23 mouse cellular contexts compared by ENCODE assay signal in the genomic region with DNA sequence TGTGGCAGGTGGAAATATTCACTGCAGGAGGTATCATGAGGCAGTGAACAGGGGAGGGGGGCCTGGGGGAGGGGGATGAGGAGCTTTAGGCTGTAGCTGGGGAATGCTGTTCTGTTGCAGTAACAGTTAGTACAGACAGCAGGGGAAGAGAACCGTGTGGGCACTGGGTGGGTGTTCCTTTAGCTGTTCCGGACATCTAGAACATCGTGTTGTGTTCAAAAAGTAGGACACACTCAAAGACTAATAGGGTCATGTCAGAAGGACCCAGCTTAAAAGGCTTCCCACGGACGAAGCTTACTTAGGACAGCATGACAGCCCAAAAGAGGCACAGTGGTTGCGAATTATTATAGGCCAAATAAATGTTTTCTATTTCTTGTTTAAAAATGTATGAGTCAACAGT.
DNase-seq lines count a peak whose midpoint lies in the region; TF ChIP-seq lines count a peak whose summit lies in the region.
"Had no signal": no experiment of that assay in that cellular context is flagged by ENCODE, and none has a peak within 500 bp of the region (broad histone marks: within the 10 kb centered on the region; RNA-seq: fewer than 3 reads in every experiment).

No protein-coding gene starts in this region.

- TF ChIP-seq CTCF in layer of hippocampus, adult 2 months (conservative IDR thresholded peaks at IDR 0.05), result no peak

- peak; percentile 43 for DNase-seq in heart, adult 11 months
- no peak for DNase-seq in heart, adult 8-10 months (ENCODE audit: low spot score)
- DNase-seq in layer of hippocampus, adult 2 months (ENCODE audit: low spot score in 2 of 2), result no peak
- DNase-seq in layer of hippocampus, adult 8-10 months (ENCODE audit: low spot score in 2 of 2), result no peak
- DNase-seq in left cerebral cortex, postnatal 14 days (ENCODE audit: low spot score in 2 of 2), result peak; percentile 16 to 63
- DNase-seq in left cerebral cortex, adult 8-10 months (ENCODE audit: low spot score in 2 of 2), result no peak
- DNase-seq in brain, adult 2 months (ENCODE audit: low read depth, low spot score), result peak; percentile 43
- DNase-seq in Muller cell, postnatal 12 days (ENCODE audit: inconsistent ontology term), result no peak
- DNase-seq: adrenal gland, adult 8-10 months; adrenal gland, postnatal 14 days; adrenal gland, postnatal 36 days; cerebellum, adult 11 months; cerebellum, adult 18-20 months; cerebellum, adult 8-10 months; cerebellum, adult 9-11 months; cerebellum, postnatal 14 days; cerebellum, postnatal 36 days; embryo, embryonic 11 days had no signal

- intact Hi-C loops in left cerebral cortex, postnatal 14 days (cut with DNase I), result no loop called here

- peak overlapping the region; percentile 77 for H3K27ac ChIP-seq in layer of hippocampus, adult 2 months
- H3K27ac ChIP-seq: embryonic facial prominence, embryonic 13.5 days; embryonic facial prominence, embryonic 15.5 days; forebrain, embryonic 10.5 days; forebrain, embryonic 12.5 days had no signal

- H3K4me3 ChIP-seq in layer of hippocampus, adult 2 months, result no peak overlapping the region
- H3K4me3 ChIP-seq: embryonic facial prominence, embryonic 13.5 days; embryonic facial prominence, embryonic 15.5 days; erythroblast, embryonic 14.5 days; forebrain, embryonic 10.5 days; forebrain, embryonic 12.5 days had no signal

Comparison
In these comparisons a context has a peak if more than half of its experiments do, and no peak if none do; other contexts are left out.
1. DNase-seq: peak in heart, adult 11 months (single experiment), left cerebral cortex, postnatal 14 days (2 of 2) and brain, adult 2 months (single experiment); none in heart, adult 8-10 months (single experiment), layer of hippocampus, adult 2 months (0 of 2), layer of hippocampus, adult 8-10 months (0 of 2), left cerebral cortex, adult 8-10 months (0 of 2) and Muller cell, postnatal 12 days (single experiment).